Mouse (Mus musculus) layer of hippocampus, postnatal 14 days (tissue): ENCODE results near the gene Nectin2. TPM values are rescaled to one million over a fixed set of nuclear protein-coding genes. Genes with fewer than 3 reads are reported as not detected.
"Not testable (repeated sequence)": the region's sequence is repeated elsewhere in the genome, so short reads cannot be mapped to it uniquely, and the experiment has no call there.

Source experiments
- DNase-seq, 2 experiments: peaks; one replicate each; pipeline ENCODE4 v3.0.0; 2021 to 2022; ENCODE audit warnings: low spot score in 2 of 2, mixed read lengths in 1 of 2
- long read RNA-seq, 2 experiments: library from polyadenylated mRNA; stranded (forward); transcript quantifications; one replicate each; pipeline ENCODE4 v2.0.0; 2021
- total RNA-seq, 2 experiments: library from RNA; stranded (reverse); gene quantifications; 2 replicates each; pipeline ENCODE4 v1.2.3; 2021

Gene Nectin2
- 10 to 100 TPM; 11.6 to 12.7 TPM for total RNA-seq
- long read RNA-seq, experiment 1, transcript Nectin2-202 (6 exons, 1,955 nt) = major isoform, 6 of 10 reads
- long read RNA-seq, experiment 1, partial matches to known transcripts = 2 of 10 reads
- long read RNA-seq, experiment 1, other reads (novel, unspliced or antisense) = 0 of 10 reads
- long read RNA-seq, experiment 2, transcript Nectin2-201 (9 exons, 2,735 nt) = minor isoform, 6 of 21 reads
- long read RNA-seq, experiment 2, transcript Nectin2-202 (6 exons, 1,955 nt) = major isoform, 15 of 21 reads
- long read RNA-seq, experiment 2, partial matches to known transcripts = 0 of 21 reads
- long read RNA-seq, experiment 2, other reads (novel, unspliced or antisense) = 0 of 21 reads

- DNase-seq = peak; percentile 82 to 88
Observed at GRCm38 (mm10) chr7:19750217-19751069, at the start of gene Nectin2. Gene Nectin2, minus strand, starts transcription at chr7:19750483.

GRCm38 (mm10) chr7:19796697-19797588, 46.7 kb upstream of the Nectin2 start, which contains the start of gene Cblc:
Gene Cblc, minus strand, starts transcription at chr7:19796809.
- DNase-seq = peak; percentile 23 to 37

- DNase-seq = no peak
Observed at GRCm38 (mm10) chr7:19796254-19796653, 46.0 kb upstream of the Nectin2 start.

- DNase-seq = no peak
Observed at GRCm38 (mm10) chr7:19795236-19795635, 45.0 kb upstream of the Nectin2 start.

GRCm38 (mm10) chr7:19792701-19793630, 42.7 kb upstream of the Nectin2 start:
- DNase-seq = no peak

- not testable (repeated sequence) for DNase-seq
Observed at GRCm38 (mm10) chr7:19791504-19791903, 41.2 kb upstream of the Nectin2 start.

GRCm38 (mm10) chr7:19789904-19790347, 39.6 kb upstream of the Nectin2 start:
- peak; percentile 81 to 83 for DNase-seq

- DNase-seq = no peak
Observed at GRCm38 (mm10) chr7:19785874-19786458, 35.7 kb upstream of the Nectin2 start.

GRCm38 (mm10) chr7:19784764-19785535, 34.7 kb upstream of the Nectin2 start:
- no peak for DNase-seq

- no peak for DNase-seq
Observed at GRCm38 (mm10) chr7:19783630-19784029, 33.3 kb upstream of the Nectin2 start.

GRCm38 (mm10) chr7:19782645-19783044, 32.4 kb upstream of the Nectin2 start:
- DNase-seq = no peak

GRCm38 (mm10) chr7:19781741-19782140, 31.5 kb upstream of the Nectin2 start:
- no peak for DNase-seq

- DNase-seq = no peak
Observed at GRCm38 (mm10) chr7:19779903-19780302, 29.6 kb upstream of the Nectin2 start.

- DNase-seq = no peak
Observed at GRCm38 (mm10) chr7:19778645-19779044, 28.4 kb upstream of the Nectin2 start.

GRCm38 (mm10) chr7:19777049-19777723, 26.9 kb upstream of the Nectin2 start:
- no peak for DNase-seq

GRCm38 (mm10) chr7:19771682-19772081, 21.4 kb upstream of the Nectin2 start:
- no peak for DNase-seq

GRCm38 (mm10) chr7:19770984-19771391, 20.7 kb upstream of the Nectin2 start, which contains the start of gene Bcam:
Gene Bcam, minus strand, starts transcription at chr7:19771016.
- DNase-seq = no peak

- DNase-seq = peak; percentile 46 to 49
Observed at GRCm38 (mm10) chr7:19770375-19770754, 20.1 kb upstream of the Nectin2 start.
